Mouse (Mus musculus) hindbrain, embryonic 14.5 days (tissue): Measurements from ENCODE around the gene Ift20. TPM values are rescaled to one million over a fixed set of nuclear protein-coding genes. Genes with fewer than 3 reads are reported as not detected.
A peak's percentile ranks its signal among the peaks of the same experiment; 100 is the strongest.

Source experiments
- ATAC-seq: fragments of 200-750 bp; cut with Nextera tagmentation; 2 replicates; pipeline ENCODE4 v1.8.0; 2017; ENCODE audit warnings: moderate number of reproducible peaks, mild to moderate bottlenecking, moderate TSS enrichment, moderate library complexity; ENCODE audit not compliant: low FRiP score
- DNase-seq: peaks from one replicate; pipeline ENCODE4 v3.0.0-alpha.2; 2015; ENCODE audit warnings: low spot score
- H3K27ac ChIP-seq: fragments of 300-500 bp; sonication (generic); 2 replicates; pipeline ENCODE4 v1.5.1; 2014; ENCODE audit warnings: mild to moderate bottlenecking, moderate library complexity
- H3K27me3 ChIP-seq: fragments of 300-500 bp; sonication (generic); 2 replicates; pipeline ENCODE4 v1.6.1; 2014; ENCODE audit warnings: mild to moderate bottlenecking, low read length, mixed read lengths; ENCODE audit not compliant: control insufficient read depth, insufficient read depth
- H3K36me3 ChIP-seq: fragments of 300-500 bp; sonication (generic); replicated peaks from 2 replicates; pipeline ENCODE4 v1.6.1; 2014; ENCODE audit not compliant: control insufficient read depth, insufficient read depth
- H3K4me1 ChIP-seq: fragments of 300-500 bp; sonication (generic); replicated peaks from 2 replicates; pipeline ENCODE4 v1.6.1; 2014; ENCODE audit warnings: antibody characterized with exemption, low read length, mixed read lengths; ENCODE audit not compliant: control insufficient read depth, insufficient read depth
- H3K4me2 ChIP-seq: fragments of 300-500 bp; sonication (generic); replicated peaks from 2 replicates; pipeline ENCODE4 v1.6.1; 2014; ENCODE audit warnings: mild to moderate bottlenecking, moderate library complexity
- H3K4me3 ChIP-seq: fragments of 300-500 bp; sonication (generic); replicated peaks from 2 replicates; pipeline ENCODE4 v1.5.1; 2014; ENCODE audit warnings: mild to moderate bottlenecking, low read length
- H3K9ac ChIP-seq: fragments of 300-500 bp; sonication (generic); 2 replicates; pipeline ENCODE4 v1.6.1; 2014
- H3K9me3 ChIP-seq: fragments of 300-500 bp; sonication (generic); 2 replicates; pipeline ENCODE4 v1.6.1; 2016; ENCODE audit warnings: low read length; ENCODE audit not compliant: control insufficient read depth
- WGBS: fragments of 180-500 bp; shearing (Covaris S2); extraction: QIAGEN DNeasy Blood & Tissue Kit; methylation state at CpG from one replicate; pipeline ENCODE4 v1.1.7; 2014; 5-methylcytosine and 5-hydroxymethylcytosine counted together
- polyA plus RNA-seq: library from polyadenylated mRNA; unstranded; fragments of >200 nt; fragmentation: Nextera tagmentation; extraction: Ambion mirVana; gene quantifications from 2 replicates; pipeline ENCODE4 v1.2.1, GENCODE M21; 2014

Ift20 gene
- polyA plus RNA-seq, 1 experiment from 2014 or later, result 123 TPM

DNA sequence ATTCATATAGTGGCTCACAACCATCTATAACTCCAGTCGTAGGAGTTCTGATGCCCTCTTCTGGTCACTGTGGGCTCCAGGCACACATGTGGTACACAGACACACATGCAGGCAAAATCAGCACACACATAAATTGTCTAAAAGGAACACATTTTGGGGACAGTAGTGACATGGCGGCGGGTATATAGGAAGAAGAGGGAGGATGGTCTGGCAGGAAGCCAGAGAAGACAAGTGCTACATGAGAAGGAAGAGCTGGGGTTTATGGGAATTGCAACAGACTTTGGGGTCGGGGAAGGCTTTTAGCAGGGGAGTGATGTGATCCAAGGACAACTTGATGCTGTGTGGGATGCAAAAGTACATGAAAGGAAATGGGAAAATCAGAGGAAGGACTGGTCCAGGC is 1.6 kb upstream of the Ift20 start:
- Histone ChIP-seq H3K9ac (no peak overlapping the region), H3K9me3 (no peaks in the 10 kb centered on the region), H3K36me3 (peaks cover 19% of the 10 kb centered on the region), H3K27ac (no peak overlapping the region), H3K27me3 (no peaks in the 10 kb centered on the region), H3K4me3 (peak overlapping the region; percentile 75), H3K4me1 (peaks cover 26% of the 10 kb centered on the region), H3K4me2 (peak overlapping the region; percentile 86)
- WGBS, result 95% methylated on average over 4 of the region's 4 CpGs
- DNase-seq, result no peak
- no peak for ATAC-seq

DNA sequence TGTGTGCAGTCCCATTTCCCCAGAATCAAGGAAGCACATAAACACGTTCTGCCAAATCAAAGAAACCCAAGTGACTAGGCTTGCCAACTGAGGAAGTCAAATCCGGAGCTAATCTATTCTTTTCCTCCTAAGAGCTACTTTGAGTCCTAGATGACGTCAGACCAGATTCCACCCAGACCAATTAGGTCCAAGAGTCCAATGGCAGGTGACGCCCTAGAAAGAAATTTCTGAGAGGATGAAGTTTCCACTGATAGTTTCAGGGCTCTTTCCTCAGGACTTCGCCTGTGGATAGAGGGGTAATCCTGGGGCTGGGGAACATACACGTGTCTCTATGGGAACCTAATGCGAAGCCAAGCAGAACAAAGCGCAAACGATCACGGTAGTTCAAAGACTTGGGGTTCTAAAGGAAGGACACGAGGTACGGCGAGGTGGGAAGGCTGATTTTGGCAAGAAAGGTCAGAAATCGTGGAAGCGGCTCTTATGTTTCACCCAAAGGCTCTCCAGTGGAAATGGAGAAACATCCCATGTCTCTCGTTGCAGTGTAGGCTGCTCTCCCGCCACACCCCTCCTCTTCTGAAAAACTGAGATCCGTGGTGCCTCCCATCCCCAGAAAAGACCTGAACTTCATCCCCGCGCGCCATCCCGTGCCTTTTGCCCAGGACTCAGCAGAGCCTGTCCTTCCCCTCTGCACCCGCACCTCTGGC is 633 bp upstream of the Ift20 start:
- DNase-seq (peak; percentile 65), ATAC-seq (peak; percentile 5; the same call in 1 of the 2 replicates)
- Histone ChIP-seq H3K9ac (peak overlapping the region; percentile 59), H3K9me3 (no peaks in the 10 kb centered on the region), H3K27ac (peak overlapping the region; percentile 77), H3K4me3 (peak overlapping the region; percentile 75), H3K36me3 (peaks cover 20% of the 10 kb centered on the region), H3K27me3 (no peaks in the 10 kb centered on the region), H3K4me1 (peaks cover 26% of the 10 kb centered on the region), H3K4me2 (peak overlapping the region; percentile 86)
- WGBS, result 1% methylated on average over 23 of the region's 23 CpGs

DNA sequence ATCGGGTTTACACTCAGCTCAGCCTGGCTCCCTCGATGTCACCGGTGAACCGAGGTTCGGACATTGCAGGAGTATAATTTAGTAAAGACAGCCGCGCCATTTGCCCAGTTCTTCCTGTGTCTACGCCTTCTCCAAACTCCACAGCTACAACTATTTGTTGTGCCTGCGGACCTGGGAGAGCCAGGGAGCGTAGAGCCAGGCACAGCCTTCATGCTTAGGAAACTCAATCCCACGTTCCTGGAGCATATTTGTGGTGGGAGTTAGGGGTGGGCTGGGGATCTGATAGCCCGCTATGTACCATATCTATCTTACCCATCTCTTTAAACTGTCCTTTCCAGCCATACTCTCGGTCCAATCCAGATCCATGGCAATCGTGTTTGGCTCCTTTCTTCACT is 526 bp downstream of the Ift20 start:
- Histone ChIP-seq H3K36me3 (peaks cover 31% of the 10 kb centered on the region), H3K27me3 (no peaks in the 10 kb centered on the region), H3K27ac (peak overlapping the region; percentile 86), H3K9ac (peak overlapping the region; percentile 88), H3K9me3 (no peaks in the 10 kb centered on the region), H3K4me1 (peaks cover 26% of the 10 kb centered on the region), H3K4me3 (peak overlapping the region; percentile 75), H3K4me2 (peak overlapping the region; percentile 87)
- WGBS, result 3% methylated on average over 14 of the region's 14 CpGs
- DNase-seq (no peak), ATAC-seq (0 out of 2 replicates have a peak, but pooled peaks have one; percentile 1)

DNA sequence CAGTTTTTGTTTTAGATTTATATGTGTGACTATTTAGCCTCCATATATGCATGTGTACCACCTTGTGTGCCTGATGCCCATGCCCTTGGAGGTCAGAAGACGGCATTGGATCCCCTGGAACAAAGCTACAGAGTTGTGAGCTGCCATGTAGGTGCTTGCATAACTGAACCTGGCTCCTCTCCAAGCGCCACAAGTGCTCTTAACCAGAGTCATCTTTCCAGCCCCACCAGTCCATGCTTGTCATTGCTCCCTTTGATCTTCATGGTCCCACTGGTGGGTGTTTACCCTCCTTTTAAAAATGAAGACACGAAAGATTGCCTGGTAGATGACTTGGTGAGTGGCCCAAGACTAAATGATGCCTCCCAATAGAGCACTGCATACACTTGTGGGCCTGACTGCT is 4.2 kb downstream of the Ift20 start:
- 90% methylated on average over 3 of the region's 3 CpGs for WGBS
- H3K4me1 ChIP-seq, result peaks cover 13% of the 10 kb centered on the region

DNA sequence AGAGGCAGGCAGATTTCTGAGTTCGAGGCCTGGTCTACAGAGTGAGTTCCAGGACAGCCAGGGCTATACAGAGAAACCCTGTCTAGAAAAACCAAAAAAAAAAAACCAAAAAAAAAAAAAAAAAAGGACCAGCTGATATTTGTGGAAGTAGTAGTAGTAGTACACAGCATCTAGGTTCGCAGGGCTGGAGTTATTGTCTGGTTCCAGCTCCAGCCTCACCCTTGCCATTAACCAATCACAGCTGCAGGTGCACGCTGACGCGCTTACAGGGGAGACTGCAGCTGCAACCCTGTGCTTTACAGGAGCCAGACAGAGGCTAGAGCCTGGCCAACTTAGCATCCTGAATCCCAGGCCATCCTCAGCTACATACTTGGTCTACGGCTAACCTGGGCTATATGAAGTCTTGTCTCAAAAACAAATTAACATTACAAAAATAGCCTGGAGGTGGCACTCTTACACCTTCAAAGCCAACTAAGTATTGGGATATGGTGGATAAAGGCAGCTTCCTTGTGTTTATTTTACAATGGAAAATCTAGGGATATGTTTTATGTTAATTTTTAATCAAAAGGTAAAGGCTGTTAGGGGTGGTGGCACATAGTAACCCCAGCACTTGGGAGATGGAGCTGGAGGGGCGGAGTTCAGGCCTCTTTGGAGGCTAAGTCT is 8.4 kb downstream of the Ift20 start:
- no peaks in the 10 kb centered on the region for H3K27me3 ChIP-seq
- WGBS, result 96% methylated on average over 7 of the region's 7 CpGs
- peaks cover 6% of the 10 kb centered on the region; the same call in 1 of the 2 replicates for H3K4me1 ChIP-seq
- H3K4me3 ChIP-seq, result no peak overlapping the region
- no peak overlapping the region for H3K4me2 ChIP-seq
- peaks cover 44% of the 10 kb centered on the region for H3K36me3 ChIP-seq
- H3K27ac ChIP-seq, result no peak overlapping the region
- ATAC-seq (no peak), DNase-seq (no peak)
- H3K9me3 ChIP-seq, result no peaks in the 10 kb centered on the region
- no peak overlapping the region for H3K9ac ChIP-seq

More for the DNA sequence above, 4.2 kb downstream of the Ift20 start:
- Histone ChIP-seq H3K9me3 (no peaks in the 10 kb centered on the region), H3K36me3 (peaks cover 55% of the 10 kb centered on the region), H3K4me2 (no peak overlapping the region), H3K4me3 (no peak overlapping the region), H3K27ac (no peak overlapping the region), H3K27me3 (no peaks in the 10 kb centered on the region), H3K9ac (no peak overlapping the region)
- ATAC-seq (no peak), DNase-seq (no peak)

DNA sequence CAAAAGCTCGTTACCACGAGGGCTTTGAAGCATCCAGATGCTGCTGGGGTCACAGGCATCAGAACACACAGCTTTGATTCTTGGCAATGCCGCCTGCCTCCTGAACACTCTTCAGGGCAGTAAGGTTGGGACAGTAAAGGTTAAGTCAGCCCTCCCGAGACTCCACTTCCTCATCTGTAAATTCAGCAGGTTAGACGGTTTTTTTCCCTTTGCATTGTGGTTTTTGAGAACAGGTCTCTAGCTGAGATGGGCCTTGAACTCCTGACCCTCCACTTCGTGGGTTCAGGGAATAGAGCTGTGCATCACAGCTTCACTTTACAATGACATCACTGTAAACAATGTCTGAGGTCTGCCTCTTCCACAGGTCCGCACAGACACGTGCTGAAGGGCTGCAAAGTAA is 9.0 kb downstream of the Ift20 start:
- no peak for DNase-seq
- H3K4me1 ChIP-seq, result peaks cover 11% of the 10 kb centered on the region; the same call in 1 of the 2 replicates
- no peaks in the 10 kb centered on the region for H3K9me3 ChIP-seq
- no peak overlapping the region for H3K27ac ChIP-seq
- H3K27me3 ChIP-seq, result no peaks in the 10 kb centered on the region
- peaks cover 38% of the 10 kb centered on the region for H3K36me3 ChIP-seq
- H3K9ac ChIP-seq, result no peak overlapping the region
- WGBS, result 83% methylated on average over 8 of the region's 8 CpGs
- H3K4me2 ChIP-seq, result no peak overlapping the region
- ATAC-seq, result no peak
- no peak overlapping the region for H3K4me3 ChIP-seq

DNA sequence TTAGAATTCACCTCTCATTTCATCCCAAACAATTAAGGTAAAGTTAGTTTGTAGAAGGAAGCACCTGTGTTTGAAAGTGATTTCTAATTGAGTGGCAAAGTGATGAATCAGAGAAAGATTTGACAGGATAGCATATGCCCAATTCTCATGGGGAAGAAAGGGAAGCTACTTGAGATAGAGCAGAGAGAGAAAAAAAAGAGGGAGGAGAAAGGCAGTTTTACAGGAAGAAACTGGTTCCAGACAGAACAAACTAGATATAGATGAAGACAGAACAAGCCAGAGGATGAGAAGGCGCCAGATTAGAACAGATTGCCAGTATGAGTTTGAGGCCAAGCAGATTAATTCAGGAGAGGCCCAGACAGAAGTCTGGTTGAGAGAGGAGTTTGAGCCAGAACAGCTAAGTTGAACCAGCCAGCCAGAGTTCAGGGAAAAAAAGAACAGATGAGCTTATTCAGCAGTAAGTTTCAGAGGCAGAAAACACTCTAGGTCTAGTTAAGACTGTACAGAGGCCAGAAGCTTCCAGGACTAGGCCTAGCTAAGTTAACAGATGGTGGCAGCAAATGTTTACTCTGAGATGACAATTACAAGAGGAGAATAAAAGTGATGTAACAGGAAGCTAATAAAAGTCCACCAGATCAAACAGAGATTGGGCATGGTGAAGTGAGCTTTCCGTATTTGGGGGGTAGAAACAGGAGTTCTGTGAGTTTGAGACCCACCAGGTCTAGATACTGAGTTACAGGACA is 11.7 kb downstream of the Ift20 start:
- Histone ChIP-seq H3K4me1 (peaks cover 11% of the 10 kb centered on the region), H3K27ac (no peak overlapping the region), H3K4me3 (no peak overlapping the region), H3K4me2 (no peak overlapping the region), H3K36me3 (peaks cover 15% of the 10 kb centered on the region), H3K9me3 (0 out of 2 replicates have a peak, but pooled peaks cover under 1% of the 10 kb centered on the region), H3K9ac (no peak overlapping the region), H3K27me3 (no peaks in the 10 kb centered on the region)
- DNase-seq (no peak), ATAC-seq (no peak)
- WGBS, result 85% methylated on average over 2 of the region's 2 CpGs

DNA sequence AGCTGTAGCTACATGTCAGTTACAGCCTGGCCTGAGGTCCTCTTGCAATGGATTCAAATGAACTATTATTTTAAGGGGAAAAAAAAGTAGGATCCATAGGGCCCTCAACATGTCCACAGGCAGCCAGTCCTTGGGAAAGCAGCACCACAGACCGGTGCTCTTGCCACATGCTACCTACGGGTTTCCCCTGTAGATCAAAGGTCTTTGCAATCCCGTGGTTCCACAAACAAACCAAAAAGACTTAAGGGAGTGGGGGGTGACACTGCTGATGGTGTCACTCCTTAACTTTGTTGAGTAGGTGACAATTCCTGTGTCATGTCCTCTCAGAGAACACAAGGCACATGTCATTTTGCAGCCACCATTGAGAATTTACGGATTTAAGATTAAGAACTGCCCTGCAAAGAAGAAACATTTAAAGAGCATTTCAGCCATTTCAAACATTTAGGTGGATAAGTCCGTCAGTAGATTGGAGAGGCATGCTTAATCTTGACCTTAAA is 13.4 kb downstream of the Ift20 start:
- no peak overlapping the region; the same call in 1 of the 2 replicates for H3K27ac ChIP-seq
- 0 out of 2 replicates have a peak, but pooled peaks cover 2% of the 10 kb centered on the region for H3K36me3 ChIP-seq
- peak overlapping the region; percentile 66 for H3K4me3 ChIP-seq
- peaks cover 10% of the 10 kb centered on the region; the same call in 1 of the 2 replicates for H3K9me3 ChIP-seq
- no peak for ATAC-seq
- WGBS, result 19% methylated on average over 5 of the region's 5 CpGs
- no peaks in the 10 kb centered on the region for H3K27me3 ChIP-seq
- no peak for DNase-seq
- peaks cover 11% of the 10 kb centered on the region for H3K4me1 ChIP-seq
- H3K9ac ChIP-seq, result peak overlapping the region; percentile 71
- H3K4me2 ChIP-seq, result peak overlapping the region; percentile 89
